ENCODE assay signal across 9 mouse cellular contexts in the genomic region with DNA sequence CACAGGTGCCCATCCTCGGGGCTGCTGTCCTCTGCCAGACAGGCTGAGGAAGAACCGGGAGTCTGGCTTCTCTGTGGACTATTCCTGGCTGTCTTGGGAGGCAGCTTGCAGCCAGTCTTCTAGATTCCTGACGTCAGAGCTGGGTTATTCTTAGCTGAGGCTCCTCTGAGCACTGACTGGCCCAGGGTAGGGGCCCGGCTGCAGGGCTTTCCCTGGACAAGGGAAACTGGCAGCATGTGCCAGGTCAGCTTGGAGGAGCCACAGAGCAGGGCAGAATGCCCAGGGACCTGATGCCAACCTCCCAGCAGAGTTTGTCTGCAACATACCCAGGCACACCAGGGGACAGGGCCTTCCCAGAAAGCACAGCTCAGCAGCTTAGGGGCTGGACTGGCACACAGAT.
A peak's percentile ranks its signal among the peaks of the same experiment; 100 is the strongest.
DNase-seq lines count a peak whose midpoint lies in the region; ATAC-seq and TF ChIP-seq lines count a peak whose summit lies in the region.
"Had no signal": no experiment of that assay in that cellular context is flagged by ENCODE, and none has a peak within 500 bp of the region (broad histone marks: within the 10 kb centered on the region; RNA-seq: fewer than 3 reads in every experiment).

No protein-coding gene starts in this region.

- no peak overlapping the region for H3K9ac ChIP-seq in limb, embryonic 15.5 days
- no peak overlapping the region for H3K9ac ChIP-seq in hindbrain, embryonic 16.5 days (ENCODE audit: low read depth, low read length)
- no peak overlapping the region for H3K9ac ChIP-seq in midbrain, postnatal 0 days (replicated peaks; ENCODE audit: low read length, poor library complexity, severe bottlenecking)

- peaks cover 51% of the 10 kb centered on the region for H3K36me3 ChIP-seq in limb, embryonic 15.5 days
- H3K36me3 ChIP-seq in limb, embryonic 10.5 days, result peaks cover 63% of the 10 kb centered on the region
- H3K36me3 ChIP-seq in hindbrain, embryonic 16.5 days (ENCODE audit: control insufficient read depth, insufficient read depth, low read length), result peaks cover 21% of the 10 kb centered on the region
- peaks cover 34% of the 10 kb centered on the region for H3K36me3 ChIP-seq in midbrain, postnatal 0 days (ENCODE audit: insufficient read depth, low read length)
- peaks cover 30% of the 10 kb centered on the region for H3K36me3 ChIP-seq in thymus, adult 2 months (ENCODE audit: control insufficient read depth, insufficient read depth, low read length)

- no peaks in the 10 kb centered on the region for H3K27me3 ChIP-seq in limb, embryonic 15.5 days
- H3K27me3 ChIP-seq in limb, embryonic 10.5 days (ENCODE audit: low read depth, poor library complexity, severe bottlenecking), result no peaks in the 10 kb centered on the region
- H3K27me3 ChIP-seq in hindbrain, embryonic 16.5 days (replicated peaks; ENCODE audit: control insufficient read depth, insufficient read depth, low read length), result no peaks in the 10 kb centered on the region
- no peaks in the 10 kb centered on the region for H3K27me3 ChIP-seq in midbrain, postnatal 0 days (ENCODE audit: insufficient read depth, low read length)
- no peaks in the 10 kb centered on the region for H3K27me3 ChIP-seq in thymus, adult 2 months (ENCODE audit: control insufficient read depth, insufficient read depth, low read length)

- H3K4me2 ChIP-seq in limb, embryonic 15.5 days, result no peak overlapping the region
- H3K4me2 ChIP-seq in hindbrain, embryonic 16.5 days (ENCODE audit: low read length), result no peak overlapping the region
- no peak overlapping the region for H3K4me2 ChIP-seq in midbrain, postnatal 0 days (ENCODE audit: low read depth, low read length, poor library complexity, severe bottlenecking)

- H3K4me1 ChIP-seq in limb, embryonic 15.5 days, result 0 out of 2 replicates have a peak, but pooled peaks cover 8% of the 10 kb centered on the region
- no peaks in the 10 kb centered on the region for H3K4me1 ChIP-seq in limb, embryonic 10.5 days
- peaks cover 17% of the 10 kb centered on the region; the same call in 1 of the 2 replicates for H3K4me1 ChIP-seq in hindbrain, embryonic 16.5 days (ENCODE audit: control insufficient read depth, insufficient read depth, low read depth, low read length)
- H3K4me1 ChIP-seq in midbrain, postnatal 0 days (ENCODE audit: insufficient read depth, low read length), result no peaks in the 10 kb centered on the region
- no peaks in the 10 kb centered on the region for H3K4me1 ChIP-seq in thymus, adult 2 months (replicated peaks; ENCODE audit: control insufficient read depth, insufficient read depth, low read length)

- DNase-seq in limb, embryonic 10.5 days (ENCODE audit: low spot score), result no peak
- DNase-seq in gastrocnemius, adult 18-20 months (ENCODE audit: low spot score), result peak; percentile 92
- peak; percentile 91 for DNase-seq in midbrain, postnatal 0 days (ENCODE audit: low spot score)
- DNase-seq in thymus, adult 2 months, result no peak
- no peak for DNase-seq in retina, embryonic 14.5 days (ENCODE audit: low spot score)

- no peak for ATAC-seq in limb, embryonic 15.5 days (ENCODE audit: insufficient number of reproducible peaks, low FRiP score, low TSS enrichment, low read depth)
- peak; percentile 94 for ATAC-seq in cerebellum, adult (ENCODE audit: insufficient number of reproducible peaks, low FRiP score, low TSS enrichment)
- peak; percentile 92 for ATAC-seq in hindbrain, embryonic 16.5 days
- peak; percentile 80 for ATAC-seq in midbrain, postnatal 0 days (ENCODE audit: low FRiP score)

- 69% methylated on average over 4 of the region's 4 CpGs for WGBS in limb, embryonic 15.5 days
- WGBS in limb, embryonic 10.5 days, result 88% methylated on average over 4 of the region's 4 CpGs
- 52% methylated on average over 4 of the region's 4 CpGs for WGBS in hindbrain, embryonic 16.5 days
- 67% methylated on average over 4 of the region's 4 CpGs for WGBS in midbrain, postnatal 0 days
- WGBS in thymus, adult 2 months, result 91% methylated on average over 4 of the region's 4 CpGs

- H3K9me3 ChIP-seq in limb, embryonic 15.5 days, result no peaks in the 10 kb centered on the region
- H3K9me3 ChIP-seq in limb, embryonic 10.5 days (replicated peaks), result no peaks in the 10 kb centered on the region
- H3K9me3 ChIP-seq in hindbrain, embryonic 16.5 days (ENCODE audit: control insufficient read depth, low read length), result no peaks in the 10 kb centered on the region
- H3K9me3 ChIP-seq in midbrain, postnatal 0 days (ENCODE audit: low read length), result no peaks in the 10 kb centered on the region
- H3K9me3 ChIP-seq: G1E had no signal

- H3K4me3 ChIP-seq in limb, embryonic 15.5 days, result no peak overlapping the region
- H3K4me3 ChIP-seq in limb, embryonic 10.5 days, result no peak overlapping the region
- H3K4me3 ChIP-seq in hindbrain, embryonic 16.5 days (ENCODE audit: low read length), result no peak overlapping the region
- H3K4me3 ChIP-seq in midbrain, postnatal 0 days (ENCODE audit: low read depth, low read length), result no peak overlapping the region
- no peak overlapping the region for H3K4me3 ChIP-seq in thymus, adult 2 months (ENCODE audit: control insufficient read depth, insufficient read depth, low read length)

- TF ChIP-seq CTCF in midbrain, postnatal 0 days (IDR thresholded peaks at IDR 0.05), result no peak
- TF ChIP-seq CTCF in thymus, adult 2 months (IDR thresholded peaks at IDR 0.05; ENCODE audit: borderline replicate concordance, control insufficient read depth, extremely low read depth, insufficient read depth, low read length, poor library complexity), result no peak

- 0 out of 2 replicates have a peak overlapping the region, but pooled peaks have one; percentile 43 for H3K27ac ChIP-seq in limb, embryonic 15.5 days
- H3K27ac ChIP-seq in limb, embryonic 10.5 days, result no peak overlapping the region
- peak overlapping the region; percentile 85 for H3K27ac ChIP-seq in hindbrain, embryonic 16.5 days (ENCODE audit: low read depth, low read length)
- peak overlapping the region; percentile 39; the same call in 1 of the 2 replicates for H3K27ac ChIP-seq in midbrain, postnatal 0 days (ENCODE audit: low read depth, low read length)
- no peak overlapping the region for H3K27ac ChIP-seq in thymus, adult 2 months (ENCODE audit: control insufficient read depth, insufficient read depth, low read length)

- no peak for TF ChIP-seq POLR2A in thymus, adult 2 months (IDR thresholded peaks at IDR 0.05; ENCODE audit: control insufficient read depth, extremely low read depth, insufficient read depth, low read length, poor library complexity)

Comparison
In these comparisons a context has a peak if more than half of its experiments do, and no peak if none do; other contexts are left out.
1. H3K27ac ChIP-seq: peak in limb, embryonic 15.5 days (single experiment), hindbrain, embryonic 16.5 days (single experiment) and midbrain, postnatal 0 days (single experiment); none in limb, embryonic 10.5 days (single experiment) and thymus, adult 2 months (single experiment).
2. DNase-seq: peak in gastrocnemius, adult 18-20 months (single experiment) and midbrain, postnatal 0 days (single experiment); none in limb, embryonic 10.5 days (single experiment), thymus, adult 2 months (single experiment) and retina, embryonic 14.5 days (single experiment).